ENCODE assay signal across 20 mouse cellular contexts in the genomic region with DNA sequence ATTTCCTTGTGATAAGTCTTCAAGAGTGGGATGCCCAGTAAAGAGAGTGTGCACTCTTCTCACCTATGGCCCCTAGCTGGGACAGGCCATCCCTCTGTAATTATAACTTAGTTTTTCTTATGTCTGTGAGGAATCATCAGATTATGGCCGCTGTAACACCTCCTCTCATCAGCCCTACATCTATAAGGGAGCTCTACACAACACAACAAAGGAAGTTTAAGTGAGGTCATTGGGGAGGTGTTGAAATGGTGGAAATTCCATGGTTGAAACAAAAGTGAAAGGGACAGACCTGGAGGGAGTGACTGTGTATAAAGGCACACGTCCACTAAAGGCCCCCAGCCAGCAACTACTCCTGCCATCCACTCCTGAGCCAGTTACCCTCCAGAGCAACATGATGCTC. TPM values are rescaled to one million over a fixed set of nuclear protein-coding genes. Genes with fewer than 3 reads are reported as not detected.
"Had no signal": no experiment of that assay in that cellular context is flagged by ENCODE, and none has a peak within 500 bp of the region (broad histone marks: within the 10 kb centered on the region; RNA-seq: fewer than 3 reads in every experiment).

A gene (plus strand): TSS at position 301 of the 400 bp plus-strand sequence.

- H3K4me1 ChIP-seq: midbrain, embryonic 13.5 days; midbrain, embryonic 15.5 days; neural tube, embryonic 12.5 days; stomach, embryonic 15.5 days had no signal

- ATAC-seq: midbrain, embryonic 13.5 days; midbrain, embryonic 15.5 days had no signal

- H3K36me3 ChIP-seq: midbrain, embryonic 13.5 days; midbrain, embryonic 15.5 days; neural tube, embryonic 12.5 days; stomach, embryonic 15.5 days had no signal

- DNase-seq: lung, adult 18-20 months; lung, embryonic 14.5 days; lung, postnatal 10 days; lung, postnatal 4 days; retina, postnatal 1 day; right cerebral cortex, postnatal 14 days; thymus, adult 2 months; thymus, postnatal 25 days; thymus, postnatal 4 days had no signal

- H3K4me3 ChIP-seq: midbrain, embryonic 13.5 days; midbrain, embryonic 15.5 days; neural tube, embryonic 12.5 days; stomach, embryonic 15.5 days had no signal

- H3K27me3 ChIP-seq: midbrain, embryonic 13.5 days; midbrain, embryonic 15.5 days; neural tube, embryonic 12.5 days; stomach, embryonic 15.5 days had no signal

- H3K9me3 ChIP-seq: midbrain, embryonic 13.5 days; midbrain, embryonic 15.5 days; neural tube, embryonic 12.5 days; stomach, embryonic 15.5 days had no signal

- H3K27ac ChIP-seq: midbrain, embryonic 13.5 days; midbrain, embryonic 15.5 days; neural tube, embryonic 12.5 days; stomach, embryonic 15.5 days; stomach, postnatal 0 days had no signal

RNA-seq across cellular contexts. Expression of the gene that starts here (rescaled TPM):
- total RNA-seq: midbrain, postnatal 0 days had no signal
- polyA plus RNA-seq: liver, embryonic 16.5 days; lung, embryonic 14.5 days; lung, embryonic 16.5 days; midbrain, embryonic 11.5 days; midbrain, embryonic 13.5 days; midbrain, embryonic 15.5 days; midbrain, postnatal 0 days; neural tube, embryonic 12.5 days; neural tube, embryonic 14.5 days; stomach, postnatal 0 days; testis, adult 2 months had no signal
